Mouse (Mus musculus): Measurements from ENCODE around the gene Ceacam1. TPM values are rescaled to one million over a fixed set of nuclear protein-coding genes. Genes with fewer than 3 reads are reported as not detected.
A peak's percentile ranks its signal among the peaks of the same experiment; 100 is the strongest.
"Not testable (repeated sequence)": the region's sequence is repeated elsewhere in the genome, so short reads cannot be mapped to it uniquely, and the experiment has no call there.

Gene Ceacam1
- 15.0 and 19.6 TPM in 2 replicates for polyA plus RNA-seq (2015; fragmentation: Nextera tagmentation; extraction: Ambion mirVana)

DNA sequence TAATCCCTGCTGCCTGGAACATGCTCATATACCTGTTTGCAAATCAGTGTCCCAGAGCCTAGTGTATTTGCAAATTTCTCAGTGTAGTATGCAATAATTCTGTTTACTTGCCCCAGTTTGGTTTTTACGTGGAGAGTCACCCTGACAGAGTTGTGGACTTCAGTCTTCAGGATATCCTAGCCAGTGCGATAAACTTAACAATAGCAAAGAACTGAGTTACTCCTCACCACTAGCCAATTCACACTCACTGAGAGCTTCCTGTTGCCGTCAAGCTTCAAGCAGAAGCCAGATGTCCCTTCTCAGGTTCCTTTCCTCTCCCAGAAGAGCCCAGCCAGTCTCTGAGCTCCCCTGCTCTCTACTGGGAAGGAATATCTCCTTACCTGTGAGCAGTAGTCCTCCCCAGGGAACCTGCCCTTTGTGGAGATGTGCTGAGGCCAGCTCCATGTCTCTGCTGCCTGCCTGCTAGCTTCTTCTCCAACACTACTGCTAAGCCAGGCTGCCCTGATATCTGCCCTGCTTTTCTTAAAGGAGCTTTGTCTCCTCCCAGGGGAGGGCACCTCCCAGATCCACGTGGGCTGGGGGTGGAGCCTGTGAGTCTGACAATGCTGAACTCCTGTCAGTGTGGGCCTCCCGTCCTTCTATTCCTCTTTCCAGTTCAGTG, at the start of gene Ceacam1:
TSS of gene Ceacam1 (minus strand) at position 513 of the 661 bp plus-strand sequence.
- Histone ChIP-seq H3K4me2 (ENCODE audit: low read depth, low read length) (peak within 1 kb of the TSS; percentile 34), H3K4me3 (ENCODE audit: low read depth, low read length) (peak within 1 kb of the TSS; percentile 39), H3K27ac (ENCODE audit: low read length) (peak within 1 kb of the TSS; percentile 50), H3K9ac (ENCODE audit: low read depth, low read length) (peak within 1 kb of the TSS; percentile 34; the same call in 1 of the 2 replicates)
- not testable (repeated sequence) for H3K4me1 ChIP-seq (ENCODE audit: control insufficient read depth, low read depth, low read length); H3K9me3 ChIP-seq (replicated peaks; ENCODE audit: control insufficient read depth, low read length); H3K27me3 ChIP-seq (ENCODE audit: control insufficient read depth, insufficient read depth, low read depth, low read length); H3K36me3 ChIP-seq (ENCODE audit: control insufficient read depth, insufficient read depth)
- WGBS (ENCODE audit: insufficient replicate concordance): 7% methylated on average over 5 of the region's 5 CpGs
- peak; percentile 81 for ATAC-seq (ENCODE audit: low read depth)

GRCm38 (mm10) chr7:25516070-25516777, 38.8 kb upstream of the Ceacam1 start:
- not testable (repeated sequence) for H3K4me2 ChIP-seq (ENCODE audit: low read depth, low read length); H3K27me3 ChIP-seq (ENCODE audit: control insufficient read depth, insufficient read depth, low read depth, low read length); H3K9me3 ChIP-seq (replicated peaks; ENCODE audit: control insufficient read depth, low read length); H3K4me1 ChIP-seq (ENCODE audit: control insufficient read depth, low read depth, low read length); H3K4me3 ChIP-seq (ENCODE audit: low read depth, low read length); H3K27ac ChIP-seq (ENCODE audit: low read length); ATAC-seq (ENCODE audit: low read depth); H3K36me3 ChIP-seq (ENCODE audit: control insufficient read depth, insufficient read depth); H3K9ac ChIP-seq (ENCODE audit: low read depth, low read length)
- WGBS (ENCODE audit: insufficient replicate concordance): 59% methylated on average over 2 of the region's 5 CpGs

GRCm38 (mm10) chr7:25515667-25516066, 38.3 kb upstream of the Ceacam1 start:
- not testable (repeated sequence) for ATAC-seq (ENCODE audit: low read depth); H3K27ac ChIP-seq (ENCODE audit: low read length); H3K9me3 ChIP-seq (replicated peaks; ENCODE audit: control insufficient read depth, low read length); H3K9ac ChIP-seq (ENCODE audit: low read depth, low read length); H3K36me3 ChIP-seq (ENCODE audit: control insufficient read depth, insufficient read depth); H3K27me3 ChIP-seq (ENCODE audit: control insufficient read depth, insufficient read depth, low read depth, low read length); H3K4me1 ChIP-seq (ENCODE audit: control insufficient read depth, low read depth, low read length); H3K4me3 ChIP-seq (ENCODE audit: low read depth, low read length); H3K4me2 ChIP-seq (ENCODE audit: low read depth, low read length)
- WGBS (ENCODE audit: insufficient replicate concordance): 42% methylated on average over 1 of the region's 1 CpGs

GRCm38 (mm10) chr7:25509925-25510324, 32.5 kb upstream of the Ceacam1 start:
- no peak overlapping the region for H3K9ac ChIP-seq (ENCODE audit: low read depth, low read length)
- no peaks in the 10 kb centered on the region for H3K9me3 ChIP-seq (replicated peaks; ENCODE audit: control insufficient read depth, low read length)
- H3K27ac ChIP-seq (ENCODE audit: low read length): no peak overlapping the region
- WGBS (ENCODE audit: insufficient replicate concordance): 19% methylated on average over 3 of the region's 3 CpGs
- no peak overlapping the region for H3K4me2 ChIP-seq (ENCODE audit: low read depth, low read length)
- ATAC-seq (ENCODE audit: low read depth): no peak
- no peaks in the 10 kb centered on the region for H3K36me3 ChIP-seq (ENCODE audit: control insufficient read depth, insufficient read depth)
- H3K4me1 ChIP-seq (ENCODE audit: control insufficient read depth, low read depth, low read length): no peaks in the 10 kb centered on the region
- no peaks in the 10 kb centered on the region for H3K27me3 ChIP-seq (ENCODE audit: control insufficient read depth, insufficient read depth, low read depth, low read length)
- no peak overlapping the region for H3K4me3 ChIP-seq (ENCODE audit: low read depth, low read length)

DNA sequence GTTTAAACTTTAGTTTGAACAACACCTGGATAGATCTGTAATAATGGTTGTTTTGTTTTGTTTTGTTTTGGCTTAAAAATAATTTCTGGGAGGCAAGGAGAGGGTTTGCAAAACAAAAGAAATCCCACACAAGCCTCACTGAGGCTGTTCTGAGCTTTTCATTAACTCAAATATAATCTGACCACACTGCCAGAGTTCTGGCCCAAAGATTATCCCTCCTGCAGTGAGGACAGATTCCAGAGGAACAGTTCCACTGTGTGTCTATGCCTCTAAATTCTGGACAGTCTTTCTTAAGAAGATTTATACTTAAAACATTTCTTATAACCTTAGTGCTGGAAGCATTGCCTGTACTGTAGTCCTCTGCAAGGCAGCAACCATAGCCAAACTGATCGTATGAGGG, 17.2 kb upstream of the Ceacam1 start:
- no peaks in the 10 kb centered on the region for H3K4me1 ChIP-seq (ENCODE audit: control insufficient read depth, low read depth, low read length)
- ATAC-seq (ENCODE audit: low read depth): no peak
- WGBS (ENCODE audit: insufficient replicate concordance): 50% methylated on average over 1 of the region's 1 CpGs
- no peaks in the 10 kb centered on the region for H3K9me3 ChIP-seq (replicated peaks; ENCODE audit: control insufficient read depth, low read length)
- H3K36me3 ChIP-seq (ENCODE audit: control insufficient read depth, insufficient read depth): no peaks in the 10 kb centered on the region
- no peak overlapping the region for H3K4me2 ChIP-seq (ENCODE audit: low read depth, low read length)
- no peak overlapping the region for H3K4me3 ChIP-seq (ENCODE audit: low read depth, low read length)
- H3K9ac ChIP-seq (ENCODE audit: low read depth, low read length): no peak overlapping the region
- no peak overlapping the region for H3K27ac ChIP-seq (ENCODE audit: low read length)
- H3K27me3 ChIP-seq (ENCODE audit: control insufficient read depth, insufficient read depth, low read depth, low read length): no peaks in the 10 kb centered on the region

GRCm38 (mm10) chr7:25490698-25491097, 13.3 kb upstream of the Ceacam1 start:
- not testable (repeated sequence) for H3K9me3 ChIP-seq (replicated peaks; ENCODE audit: control insufficient read depth, low read length); H3K9ac ChIP-seq (ENCODE audit: low read depth, low read length); H3K36me3 ChIP-seq (ENCODE audit: control insufficient read depth, insufficient read depth); H3K4me1 ChIP-seq (ENCODE audit: control insufficient read depth, low read depth, low read length); ATAC-seq (ENCODE audit: low read depth); H3K27ac ChIP-seq (ENCODE audit: low read length); H3K27me3 ChIP-seq (ENCODE audit: control insufficient read depth, insufficient read depth, low read depth, low read length); H3K4me2 ChIP-seq (ENCODE audit: low read depth, low read length); H3K4me3 ChIP-seq (ENCODE audit: low read depth, low read length)
- WGBS (ENCODE audit: insufficient replicate concordance): no CpG with 5 or more reads among the region's 1 CpGs

- H3K4me1 ChIP-seq (ENCODE audit: control insufficient read depth, low read depth, low read length); H3K9me3 ChIP-seq (replicated peaks; ENCODE audit: control insufficient read depth, low read length); H3K4me3 ChIP-seq (ENCODE audit: low read depth, low read length); ATAC-seq (ENCODE audit: low read depth); H3K9ac ChIP-seq (ENCODE audit: low read depth, low read length); H3K4me2 ChIP-seq (ENCODE audit: low read depth, low read length); H3K27me3 ChIP-seq (ENCODE audit: control insufficient read depth, insufficient read depth, low read depth, low read length); H3K27ac ChIP-seq (ENCODE audit: low read length); H3K36me3 ChIP-seq (ENCODE audit: control insufficient read depth, insufficient read depth): not testable (repeated sequence)
- 75% methylated on average over 3 of the region's 3 CpGs for whole genome bisulfite sequencing (ENCODE audit: insufficient replicate concordance)
Measured at GRCm38 (mm10) chr7:25489382-25489781, 12.0 kb upstream of the Ceacam1 start.

DNA sequence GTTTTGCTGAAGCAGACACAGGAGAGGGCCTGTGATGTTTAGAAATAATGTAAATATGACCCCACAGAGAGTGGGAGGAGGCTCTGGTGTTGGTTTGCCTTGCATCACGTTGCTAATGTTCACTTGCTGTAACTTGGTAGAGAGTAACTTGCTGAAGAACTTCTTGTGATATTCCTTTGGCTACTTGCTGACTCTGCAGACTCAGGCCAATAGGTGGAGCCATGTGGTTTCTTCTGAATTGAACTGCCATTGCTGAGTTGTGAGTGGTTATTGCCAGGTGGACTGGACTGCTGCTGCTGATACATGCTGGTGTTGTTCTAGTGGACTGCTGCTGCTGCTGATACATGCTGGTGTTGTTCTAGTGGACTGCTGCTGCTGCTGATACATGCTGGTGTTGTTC, 8.8 kb upstream of the Ceacam1 start:
- H3K27ac ChIP-seq (ENCODE audit: low read length): no peak overlapping the region
- no peaks in the 10 kb centered on the region for H3K4me1 ChIP-seq (ENCODE audit: control insufficient read depth, low read depth, low read length)
- H3K36me3 ChIP-seq (ENCODE audit: control insufficient read depth, insufficient read depth): no peaks in the 10 kb centered on the region
- H3K4me3 ChIP-seq (ENCODE audit: low read depth, low read length): no peak overlapping the region
- WGBS (ENCODE audit: insufficient replicate concordance): 17% methylated on average over 1 of the region's 1 CpGs
- no peaks in the 10 kb centered on the region for H3K27me3 ChIP-seq (ENCODE audit: control insufficient read depth, insufficient read depth, low read depth, low read length)
- no peaks in the 10 kb centered on the region for H3K9me3 ChIP-seq (replicated peaks; ENCODE audit: control insufficient read depth, low read length)
- ATAC-seq (ENCODE audit: low read depth): no peak
- H3K9ac ChIP-seq (ENCODE audit: low read depth, low read length): no peak overlapping the region
- no peak overlapping the region for H3K4me2 ChIP-seq (ENCODE audit: low read depth, low read length)

GRCm38 (mm10) chr7:25485061-25485460, 7.7 kb upstream of the Ceacam1 start:
- Histone ChIP-seq H3K4me2 (ENCODE audit: low read depth, low read length) (no peak overlapping the region), H3K4me3 (ENCODE audit: low read depth, low read length) (no peak overlapping the region), H3K9me3 (replicated peaks; ENCODE audit: control insufficient read depth, low read length) (no peaks in the 10 kb centered on the region), H3K27me3 (ENCODE audit: control insufficient read depth, insufficient read depth, low read depth, low read length) (no peaks in the 10 kb centered on the region), H3K36me3 (ENCODE audit: control insufficient read depth, insufficient read depth) (no peaks in the 10 kb centered on the region), H3K27ac (ENCODE audit: low read length) (no peak overlapping the region), H3K4me1 (ENCODE audit: control insufficient read depth, low read depth, low read length) (no peaks in the 10 kb centered on the region), H3K9ac (ENCODE audit: low read depth, low read length) (no peak overlapping the region)
- WGBS (ENCODE audit: insufficient replicate concordance): 46% methylated on average over 5 of the region's 5 CpGs
- ATAC-seq (ENCODE audit: low read depth): no peak
